Mouse (Mus musculus): Measurements from ENCODE around the gene Auh.

Auh gene

GRCm38 (mm10) chr13:52921966-52922365 lies 7.5 kb downstream of the Auh start:
- no peak for DNase-seq

- DNase-seq, result peak; percentile 70 to 80
These were observed 8.2 kb downstream of the Auh start for GRCm38 (mm10) chr13:52921065-52921825.

- no peak for DNase-seq
These were observed 9.6 kb downstream of the Auh start for GRCm38 (mm10) chr13:52919790-52920352.

- DNase-seq, result no peak
These were observed 11.1 kb downstream of the Auh start for GRCm38 (mm10) chr13:52918333-52918732.

GRCm38 (mm10) chr13:52914591-52915110 lies 14.8 kb downstream of the Auh start:
- DNase-seq, result no peak

GRCm38 (mm10) chr13:52913926-52914325 lies 15.6 kb downstream of the Auh start:
- no peak for DNase-seq

GRCm38 (mm10) chr13:52912495-52912894 lies 17.0 kb downstream of the Auh start:
- DNase-seq, result peak; percentile 41 to 66

- no peak for DNase-seq
These were observed 18.2 kb downstream of the Auh start for GRCm38 (mm10) chr13:52911259-52911658.

GRCm38 (mm10) chr13:52906296-52906695 lies 23.2 kb downstream of the Auh start:
- peak; percentile 25 to 41 for DNase-seq

GRCm38 (mm10) chr13:52904175-52904574 lies 25.3 kb downstream of the Auh start:
- DNase-seq, result no peak

- no peak for DNase-seq
These were observed 25.7 kb downstream of the Auh start for GRCm38 (mm10) chr13:52903767-52904166.

GRCm38 (mm10) chr13:52902517-52902916 lies 27.0 kb downstream of the Auh start:
- DNase-seq, result no peak

- DNase-seq, result no peak
These were observed 29.8 kb downstream of the Auh start for GRCm38 (mm10) chr13:52899664-52900063.

- DNase-seq, result peak; percentile 30 to 61
These were observed 31.7 kb downstream of the Auh start for GRCm38 (mm10) chr13:52897806-52898205.

GRCm38 (mm10) chr13:52892791-52893190 lies 36.7 kb downstream of the Auh start:
- DNase-seq, result peak; percentile 71 to 73

- DNase-seq, result peak; percentile 63 to 82
These were observed 37.4 kb downstream of the Auh start for GRCm38 (mm10) chr13:52892065-52892503.

- DNase-seq, result peak; percentile 36 to 56
These were observed 39.2 kb downstream of the Auh start for GRCm38 (mm10) chr13:52890313-52890712.

- DNase-seq, result no peak
These were observed 42.7 kb downstream of the Auh start for GRCm38 (mm10) chr13:52886779-52887178.

GRCm38 (mm10) chr13:52883960-52884326 lies 45.5 kb downstream of the Auh start:
- DNase-seq, result no peak

- DNase-seq, result no peak
These were observed 46.2 kb downstream of the Auh start for GRCm38 (mm10) chr13:52883084-52883959.

- DNase-seq, result no peak
These were observed 49.1 kb downstream of the Auh start for GRCm38 (mm10) chr13:52880386-52880785.

- no peak for DNase-seq
These were observed 49.6 kb downstream of the Auh start for GRCm38 (mm10) chr13:52879918-52880317.

- DNase-seq, result no peak
These were observed 50.2 kb downstream of the Auh start for GRCm38 (mm10) chr13:52879291-52879690.
